Mouse (Mus musculus) neural tube, embryonic 13.5 days (tissue): ENCODE data around the gene Trf. TPM values are rescaled to one million over a fixed set of nuclear protein-coding genes. Genes with fewer than 3 reads are reported as not detected.

ENCODE experiments used
- ATAC-seq: fragments of 200-750 bp; cut with Nextera tagmentation; 2 replicates; pipeline ENCODE4 v1.8.0; 2017; ENCODE audit warnings: low read depth, mild to moderate bottlenecking, moderate TSS enrichment, moderate library complexity
- H3K27ac ChIP-seq: fragments of 300-500 bp; sonication (generic); replicated peaks from 2 replicates; pipeline ENCODE4 v1.5.1; 2015; ENCODE audit warnings: moderate library complexity, mild to moderate bottlenecking, inconsistent platforms
- H3K27me3 ChIP-seq: fragments of 300-500 bp; sonication (generic); 2 replicates; pipeline ENCODE4 v1.6.1; 2015; ENCODE audit warnings: mild to moderate bottlenecking, inconsistent platforms
- H3K36me3 ChIP-seq: fragments of 300-500 bp; sonication (generic); 2 replicates; pipeline ENCODE4 v1.6.1; 2015; ENCODE audit warnings: mild to moderate bottlenecking, inconsistent platforms
- H3K4me1 ChIP-seq: fragments of 300-500 bp; sonication (generic); replicated peaks from 2 replicates; pipeline ENCODE4 v1.6.1; 2015; ENCODE audit warnings: inconsistent platforms
- H3K4me2 ChIP-seq: fragments of 300-500 bp; sonication (generic); 2 replicates; pipeline ENCODE4 v1.6.1; 2015; ENCODE audit warnings: inconsistent platforms, mild to moderate bottlenecking, moderate library complexity
- H3K4me3 ChIP-seq: fragments of 300-500 bp; sonication (generic); 2 replicates; pipeline ENCODE4 v1.5.1; 2015; ENCODE audit warnings: mild to moderate bottlenecking, inconsistent platforms
- H3K9ac ChIP-seq: fragments of 300-500 bp; sonication (generic); 2 replicates; pipeline ENCODE4 v1.6.1; 2015; ENCODE audit warnings: moderate library complexity, mild to moderate bottlenecking, inconsistent platforms
- H3K9me3 ChIP-seq: fragments of 300-500 bp; sonication (generic); 2 replicates; pipeline ENCODE4 v1.6.1; 2016; ENCODE audit warnings: inconsistent platforms
- WGBS: fragments of 180-500 bp; shearing (Covaris S2); methylation state at CpG from one replicate; pipeline ENCODE4 v1.1.7; 2015; 5-methylcytosine and 5-hydroxymethylcytosine counted together
- polyA plus RNA-seq: library from polyadenylated mRNA; unstranded; fragments of >200 nt; fragmentation: Nextera tagmentation; extraction: Ambion mirVana; gene quantifications from 2 replicates; pipeline ENCODE4 v1.2.1, GENCODE M21; 2015

Trf gene
- polyA plus RNA-seq, 1 experiment from 2014 or later, result 41.0 TPM

DNA sequence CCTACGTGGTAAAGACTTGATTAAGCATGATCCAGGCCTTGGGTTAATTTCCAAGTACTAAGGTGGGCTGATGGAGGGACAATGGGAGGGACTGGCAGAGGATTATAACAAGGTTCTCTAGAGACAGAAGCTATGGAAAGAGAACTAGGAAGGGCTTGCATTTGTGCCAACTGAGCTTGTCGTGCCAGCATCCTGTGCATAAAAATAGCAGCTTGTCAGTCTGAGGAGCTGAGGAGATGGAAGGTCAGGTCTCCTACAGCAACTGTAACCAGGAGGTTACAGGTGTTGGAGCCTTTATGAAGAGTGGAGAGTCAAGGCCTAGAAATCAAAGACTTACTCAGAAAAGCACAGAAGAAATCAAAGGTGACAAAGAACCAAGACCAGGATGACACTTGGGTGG is 16.6 kb downstream of the Trf start:
- Histone ChIP-seq H3K4me3 (no peak overlapping the region), H3K4me2 (no peak overlapping the region), H3K36me3 (no peaks in the 10 kb centered on the region), H3K27me3 (no peaks in the 10 kb centered on the region), H3K4me1 (peaks cover 9% of the 10 kb centered on the region), H3K9ac (no peak overlapping the region), H3K27ac (no peak overlapping the region), H3K9me3 (no peaks in the 10 kb centered on the region)
- no peak for ATAC-seq
- WGBS, result 76% methylated on average over 2 of the region's 2 CpGs

DNA sequence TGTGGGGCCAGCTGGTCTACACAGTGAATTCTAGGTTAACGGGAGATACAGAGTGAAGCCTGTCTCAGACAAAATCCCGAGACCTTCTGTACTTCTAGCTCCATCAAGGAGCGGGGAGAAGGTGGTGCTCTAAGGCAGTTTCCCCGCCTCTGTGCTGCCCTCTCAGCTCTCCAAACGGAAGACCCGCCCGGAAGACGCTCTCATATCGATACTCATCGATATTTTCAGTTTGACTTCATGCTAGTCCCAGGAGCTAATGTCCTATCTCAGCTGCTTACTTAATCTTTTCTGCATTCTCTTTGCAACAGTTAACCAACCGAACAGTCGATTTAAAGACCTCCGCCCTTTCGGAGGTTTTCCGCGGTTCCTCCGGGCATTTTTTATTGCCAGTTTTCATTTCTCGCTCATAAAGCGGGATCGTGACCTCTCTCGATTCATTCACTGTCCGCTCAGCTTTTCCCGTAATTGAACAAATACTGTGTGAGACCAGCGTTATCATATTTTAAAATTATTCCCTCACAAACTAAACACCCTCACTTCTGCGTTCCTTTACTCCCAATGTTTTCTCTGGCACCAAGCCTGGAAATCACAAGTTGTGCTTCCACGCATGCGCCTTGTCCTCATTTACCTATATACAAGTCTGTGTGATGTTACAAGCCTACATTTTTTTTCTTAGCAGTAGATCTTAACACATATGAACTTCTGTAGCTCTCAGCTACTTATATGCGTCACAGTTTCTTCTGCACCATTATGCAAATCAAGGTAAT is 17.4 kb downstream of the Trf start:
- 71% methylated on average over 28 of the region's 28 CpGs for WGBS
- H3K4me3 ChIP-seq, result peak overlapping the region; percentile 8
- no peaks in the 10 kb centered on the region for H3K36me3 ChIP-seq
- ATAC-seq, result no peak
- no peaks in the 10 kb centered on the region for H3K27me3 ChIP-seq
- no peaks in the 10 kb centered on the region for H3K9me3 ChIP-seq
- peaks cover 13% of the 10 kb centered on the region for H3K4me1 ChIP-seq
- H3K4me2 ChIP-seq, result peak overlapping the region; percentile 28
- H3K27ac ChIP-seq, result no peak overlapping the region
- no peak overlapping the region for H3K9ac ChIP-seq

DNA sequence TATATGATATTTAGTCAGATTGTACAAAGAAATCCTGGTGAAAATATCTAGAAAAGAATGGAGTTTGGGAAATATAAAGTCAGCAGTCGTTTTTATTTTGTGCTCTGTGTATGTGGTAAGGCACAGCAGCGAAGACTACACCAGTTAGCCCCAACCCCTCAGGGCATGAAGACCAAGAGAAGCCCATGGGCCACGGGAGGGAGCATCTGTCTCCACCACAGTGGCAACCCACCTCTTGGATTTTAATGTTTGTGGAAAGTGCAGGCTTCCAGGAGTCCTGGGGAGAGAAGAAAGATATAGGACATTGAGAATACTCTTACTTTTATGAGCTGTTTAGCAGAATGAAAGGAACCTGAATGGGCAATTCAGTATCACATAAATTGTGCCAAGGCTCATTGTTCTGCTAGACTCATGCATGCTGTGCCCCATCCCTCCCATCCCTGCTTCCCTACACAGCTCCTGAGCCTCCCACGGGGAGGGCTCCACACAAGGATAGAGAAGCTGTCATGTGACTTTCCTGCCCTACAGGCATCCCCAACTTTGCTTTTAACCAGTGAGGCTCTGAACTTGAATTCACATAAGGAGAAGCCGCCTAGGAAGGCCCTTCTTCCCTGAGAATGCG is 21.3 kb downstream of the Trf start:
- Histone ChIP-seq H3K27me3 (no peaks in the 10 kb centered on the region), H3K27ac (peak overlapping the region; percentile 49), H3K9ac (no peak overlapping the region), H3K4me2 (no peak overlapping the region), H3K4me3 (no peak overlapping the region), H3K36me3 (no peaks in the 10 kb centered on the region), H3K9me3 (no peaks in the 10 kb centered on the region), H3K4me1 (peaks cover 15% of the 10 kb centered on the region)
- 29% methylated on average over 6 of the region's 6 CpGs for WGBS
- ATAC-seq, result peak; percentile 85

DNA sequence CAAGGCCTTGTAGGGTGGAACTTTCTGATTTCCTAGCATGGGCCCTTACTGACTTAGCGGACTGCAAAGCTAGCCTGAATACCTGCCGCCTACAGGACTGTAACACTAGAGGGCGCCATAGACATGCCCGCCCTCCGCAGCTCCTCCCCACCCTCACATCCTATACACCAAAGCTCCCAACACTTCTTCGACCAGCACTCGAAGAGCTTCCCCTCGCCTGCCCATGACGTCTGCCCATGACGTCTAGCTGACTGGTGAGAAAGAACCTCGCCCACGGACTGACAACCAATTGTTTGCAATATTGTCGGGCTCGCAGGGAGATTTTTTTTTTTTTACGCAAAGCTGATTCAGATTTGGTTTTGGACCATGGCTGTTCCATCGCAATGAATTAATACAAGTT is 22.4 kb downstream of the Trf start:
- H3K4me2 ChIP-seq, result peak overlapping the region; percentile 49
- no peak overlapping the region for H3K9ac ChIP-seq
- H3K4me3 ChIP-seq, result peak overlapping the region; percentile 17
- H3K27me3 ChIP-seq, result no peaks in the 10 kb centered on the region
- ATAC-seq, result peak; percentile 73
- peaks cover 15% of the 10 kb centered on the region for H3K4me1 ChIP-seq
- H3K27ac ChIP-seq, result no peak overlapping the region
- no peaks in the 10 kb centered on the region for H3K9me3 ChIP-seq
- WGBS, result 9% methylated on average over 16 of the region's 16 CpGs
- H3K36me3 ChIP-seq, result no peaks in the 10 kb centered on the region

DNA sequence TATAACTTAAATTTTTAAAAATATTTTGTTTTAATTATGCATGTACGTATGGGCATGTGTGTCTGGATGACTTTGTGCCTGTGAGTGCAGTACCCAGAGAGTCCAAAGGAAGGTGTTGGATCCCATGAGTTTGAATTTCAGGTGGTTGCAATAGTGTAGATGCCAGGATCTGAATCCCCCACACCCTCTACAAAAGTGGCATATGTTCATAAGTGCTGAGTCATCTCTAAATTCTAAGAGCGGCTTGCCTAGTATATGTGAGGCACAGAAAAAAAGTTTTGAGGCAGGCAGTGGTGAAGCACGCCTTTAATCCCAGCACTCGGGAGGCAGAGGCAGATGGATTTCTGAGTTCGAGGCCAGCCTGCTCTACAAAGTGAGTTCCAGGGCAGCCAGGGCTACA is 24.5 kb downstream of the Trf start:
- Histone ChIP-seq H3K4me1 (peaks cover 19% of the 10 kb centered on the region), H3K9me3 (no peaks in the 10 kb centered on the region), H3K4me2 (no peak overlapping the region), H3K27ac (no peak overlapping the region), H3K4me3 (no peak overlapping the region), H3K9ac (no peak overlapping the region), H3K36me3 (no peaks in the 10 kb centered on the region), H3K27me3 (no peaks in the 10 kb centered on the region)
- WGBS, result 93% methylated on average over 5 of the region's 5 CpGs
- ATAC-seq, result no peak

DNA sequence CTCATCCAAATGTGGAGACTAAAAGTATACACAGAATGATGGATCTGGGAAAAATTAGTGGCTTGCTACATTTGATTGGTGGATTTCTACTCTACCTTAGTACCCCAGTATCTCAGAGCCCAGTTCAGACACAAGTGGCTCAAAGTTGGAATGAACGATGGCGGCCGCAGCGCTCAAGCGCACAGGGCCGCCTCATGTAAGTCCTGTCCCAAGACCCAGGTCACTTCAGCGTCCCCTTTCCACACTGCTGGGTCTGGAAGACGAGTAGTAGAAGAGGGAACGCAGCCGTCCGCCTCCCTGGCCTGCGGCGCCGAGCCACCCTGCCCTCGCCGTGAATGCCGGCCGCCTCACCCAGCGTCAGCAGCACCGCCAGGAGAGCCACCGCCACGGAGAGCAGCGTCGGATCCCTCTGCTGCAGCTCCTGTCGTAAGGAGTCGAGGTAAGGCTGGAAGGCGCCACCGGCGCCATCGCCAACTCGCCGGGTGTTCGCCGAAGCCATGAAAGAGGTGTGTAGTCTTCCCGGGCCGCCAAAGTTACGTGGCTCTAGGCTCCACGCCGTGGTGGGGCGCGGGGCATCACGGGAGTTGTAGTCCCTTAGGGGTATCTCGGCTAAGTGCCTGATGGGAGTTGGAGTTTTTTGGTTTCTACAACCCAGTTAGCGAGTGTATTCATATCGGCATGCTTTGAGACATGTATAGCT is 28.5 kb downstream of the Trf start, which contains the start of gene Srprb:
Srprb (minus strand) TSS at position 577 of the 700 bp plus-strand sequence.
- H3K36me3 ChIP-seq, result peaks cover 24% of the 10 kb centered on the region
- H3K4me2 ChIP-seq, result peak within 1 kb of the TSS; percentile 58
- peak within 1 kb of the TSS; percentile 85 for H3K27ac ChIP-seq
- peak; percentile 98 for ATAC-seq
- WGBS, result under 1% methylated on average over 45 of the region's 45 CpGs
- H3K4me3 ChIP-seq, result peak within 1 kb of the TSS; percentile 72
- H3K9me3 ChIP-seq, result no peaks in the 10 kb centered on the region
- peak within 1 kb of the TSS; percentile 84 for H3K9ac ChIP-seq
- peaks cover 10% of the 10 kb centered on the region for H3K4me1 ChIP-seq
- H3K27me3 ChIP-seq, result no peaks in the 10 kb centered on the region

DNA sequence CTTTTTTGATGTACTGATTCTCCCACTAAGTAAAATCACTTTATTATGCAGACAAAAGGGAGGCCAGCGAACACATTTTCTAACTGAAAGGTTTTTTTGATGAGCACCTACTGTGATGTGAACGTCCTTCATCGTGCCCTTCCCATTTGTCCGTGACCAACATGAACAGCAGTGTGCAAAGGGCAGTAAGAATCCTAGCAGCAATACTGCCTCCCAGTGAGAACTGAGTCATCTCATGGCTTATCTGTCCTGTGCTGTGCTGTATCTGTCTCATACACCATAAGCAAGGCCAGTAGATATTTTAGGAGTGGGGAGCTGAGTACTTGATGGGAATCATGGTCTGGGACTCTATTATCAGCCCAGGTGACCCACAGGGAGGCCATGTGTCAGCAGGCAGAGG is 41.8 kb downstream of the Trf start:
- no peak for ATAC-seq
- WGBS, result 84% methylated on average over 4 of the region's 4 CpGs
- Histone ChIP-seq H3K4me3 (no peak overlapping the region), H3K9ac (no peak overlapping the region), H3K27ac (0 out of 2 replicates have a peak overlapping the region, but pooled peaks have one; percentile 5), H3K4me1 (no peaks in the 10 kb centered on the region), H3K4me2 (no peak overlapping the region), H3K36me3 (peaks cover 59% of the 10 kb centered on the region), H3K9me3 (no peaks in the 10 kb centered on the region), H3K27me3 (no peaks in the 10 kb centered on the region)

DNA sequence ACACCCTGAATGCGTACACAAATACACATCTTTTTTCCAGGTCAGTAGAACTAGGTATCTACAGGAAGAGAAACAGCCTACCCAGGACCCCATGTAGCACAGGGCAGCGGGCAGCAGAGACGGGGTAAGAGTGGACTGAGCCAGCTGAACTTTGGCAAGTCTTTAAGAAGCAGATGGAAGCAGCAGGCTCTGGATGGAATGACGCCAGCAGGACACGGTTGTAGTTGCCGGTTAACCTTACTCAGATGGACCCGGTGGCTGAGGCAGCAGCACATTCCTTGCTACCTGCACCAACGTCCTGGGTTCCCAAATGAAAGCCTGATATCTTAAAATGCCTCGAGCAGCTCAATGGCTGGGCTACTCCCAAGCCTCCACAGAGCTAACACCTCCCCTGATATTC is 43.5 kb downstream of the Trf start:
- no peaks in the 10 kb centered on the region for H3K27me3 ChIP-seq
- H3K9me3 ChIP-seq, result no peaks in the 10 kb centered on the region
- H3K27ac ChIP-seq, result no peak overlapping the region
- 76% methylated on average over 9 of the region's 9 CpGs for WGBS
- no peak overlapping the region for H3K4me3 ChIP-seq
- H3K9ac ChIP-seq, result no peak overlapping the region
- no peak overlapping the region for H3K4me2 ChIP-seq
- ATAC-seq, result no peak
- H3K36me3 ChIP-seq, result peaks cover 58% of the 10 kb centered on the region
- H3K4me1 ChIP-seq, result 0 out of 2 replicates have a peak, but pooled peaks cover 2% of the 10 kb centered on the region

DNA sequence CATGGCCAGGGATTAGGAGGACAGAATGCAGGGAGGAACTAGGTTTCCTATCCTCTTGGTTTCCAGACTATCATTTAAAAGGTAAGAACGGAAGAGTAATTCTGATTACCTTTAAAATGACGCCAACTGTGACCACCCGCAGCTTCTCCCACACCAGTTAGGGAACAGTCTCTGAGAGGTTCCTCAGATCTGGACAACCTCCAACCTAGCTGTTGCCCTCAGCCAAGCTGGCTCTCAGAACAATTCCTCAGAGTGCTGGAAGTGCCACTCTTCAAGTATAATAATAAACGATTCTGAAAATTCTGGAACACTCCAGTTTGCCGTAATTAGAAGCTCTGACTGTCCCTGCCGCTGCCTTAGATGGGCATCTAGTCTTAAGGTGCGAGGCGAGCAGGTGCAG is 44.3 kb downstream of the Trf start:
- WGBS, result 91% methylated on average over 8 of the region's 8 CpGs
- Histone ChIP-seq H3K36me3 (peaks cover 55% of the 10 kb centered on the region), H3K27me3 (no peaks in the 10 kb centered on the region), H3K4me2 (no peak overlapping the region), H3K4me3 (no peak overlapping the region), H3K9me3 (no peaks in the 10 kb centered on the region), H3K4me1 (peaks cover 7% of the 10 kb centered on the region), H3K9ac (no peak overlapping the region), H3K27ac (0 out of 2 replicates have a peak overlapping the region, but pooled peaks have one; percentile 15)
- no peak for ATAC-seq

DNA sequence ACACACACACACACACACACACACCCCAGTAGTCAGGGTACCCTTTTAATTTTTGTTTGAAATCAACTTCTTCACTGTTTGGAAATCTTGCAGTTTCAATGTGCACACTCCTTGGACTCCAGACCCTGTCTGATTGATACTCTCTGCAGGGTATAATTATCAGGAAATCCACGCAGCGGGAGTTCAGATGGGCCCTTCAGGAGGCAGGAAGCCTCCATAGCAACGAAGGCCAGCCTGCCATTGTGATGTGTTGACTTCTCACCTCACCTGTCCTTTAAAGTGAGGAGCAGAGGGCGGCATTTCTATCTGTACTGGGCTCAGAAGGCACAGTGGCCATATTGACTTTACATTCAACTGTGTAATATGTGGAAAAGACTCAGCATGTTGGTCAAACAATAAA is 45.4 kb downstream of the Trf start:
- ATAC-seq, result no peak
- 68% methylated on average over 4 of the region's 4 CpGs for WGBS
- Histone ChIP-seq H3K9me3 (no peaks in the 10 kb centered on the region), H3K4me2 (no peak overlapping the region), H3K4me3 (no peak overlapping the region), H3K4me1 (peaks cover 18% of the 10 kb centered on the region), H3K9ac (no peak overlapping the region), H3K27ac (no peak overlapping the region), H3K36me3 (peaks cover 46% of the 10 kb centered on the region), H3K27me3 (no peaks in the 10 kb centered on the region)

DNA sequence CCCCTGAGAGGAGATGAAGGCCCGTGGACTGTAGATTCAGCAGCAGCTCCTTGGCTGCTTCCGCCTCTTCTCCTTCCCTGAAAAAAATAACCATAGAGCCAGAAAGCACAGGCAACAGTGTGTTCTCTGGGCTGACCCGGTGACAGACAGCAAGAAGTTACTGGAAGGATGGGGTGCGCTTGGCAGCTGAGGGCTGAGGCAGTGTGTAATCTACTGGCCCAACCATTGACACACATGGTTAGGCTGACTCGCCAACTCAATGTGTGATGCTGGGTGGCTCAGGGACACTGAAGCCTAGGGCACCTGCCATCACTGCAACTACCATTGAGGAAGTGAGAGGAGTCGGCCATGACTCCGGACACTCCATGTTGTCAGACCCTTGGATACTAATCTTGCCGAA is 48.4 kb downstream of the Trf start:
- H3K9me3 ChIP-seq, result no peaks in the 10 kb centered on the region
- WGBS, result 87% methylated on average over 8 of the region's 8 CpGs
- ATAC-seq, result no peak
- no peak overlapping the region for H3K9ac ChIP-seq
- no peaks in the 10 kb centered on the region for H3K27me3 ChIP-seq
- no peak overlapping the region for H3K4me2 ChIP-seq
- no peak overlapping the region for H3K4me3 ChIP-seq
- H3K36me3 ChIP-seq, result peaks cover 53% of the 10 kb centered on the region
- H3K4me1 ChIP-seq, result peaks cover 18% of the 10 kb centered on the region
- no peak overlapping the region for H3K27ac ChIP-seq
